Comparison of ENCODE assay signal across 8 mouse cellular contexts in the genomic region with DNA sequence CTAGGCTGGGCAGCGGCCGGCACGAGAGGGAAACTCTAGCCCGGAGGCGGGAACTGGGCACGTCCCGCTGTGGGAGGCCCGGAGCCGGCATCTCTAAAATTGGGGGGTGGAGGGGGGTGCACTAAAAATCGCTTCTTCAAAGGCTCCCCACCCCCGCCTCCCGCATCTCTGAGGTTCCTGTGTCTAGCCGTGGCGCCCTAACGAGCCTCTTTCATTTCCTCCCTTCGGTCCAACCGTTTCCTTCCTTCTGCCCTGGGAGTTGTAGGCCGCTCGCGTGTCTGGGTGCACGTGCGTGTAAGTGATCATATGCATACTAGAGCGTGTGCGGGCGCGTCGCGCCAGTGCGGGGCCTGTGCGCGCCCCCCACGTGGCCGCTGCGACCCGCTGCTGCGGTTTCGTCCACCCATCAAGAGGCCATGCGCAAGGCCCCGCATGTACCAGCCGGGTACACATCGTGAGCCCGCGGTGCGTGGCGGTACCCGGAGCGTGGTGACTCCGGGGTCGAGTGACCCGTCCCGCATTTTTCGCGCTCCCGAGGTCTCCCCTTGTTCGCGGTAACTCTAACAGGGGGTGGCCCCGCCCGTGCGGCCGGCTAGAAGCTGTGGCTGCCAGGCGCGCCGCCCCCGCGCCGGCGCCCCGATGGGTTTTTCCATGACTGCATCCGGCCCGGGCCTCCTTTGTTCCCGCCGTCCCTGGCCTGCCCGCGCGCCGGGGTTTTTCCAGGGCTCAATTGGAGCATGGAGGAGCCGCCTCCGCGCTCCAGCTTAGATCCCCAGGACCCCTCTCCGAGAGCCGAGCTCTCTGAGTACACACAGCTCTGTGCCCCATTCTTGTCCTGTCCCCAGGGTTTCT. TPM values are rescaled to one million over a fixed set of nuclear protein-coding genes. Genes with fewer than 3 reads are reported as not detected.
DNase-seq lines count a peak whose midpoint lies in the region; ATAC-seq and TF ChIP-seq lines count a peak whose summit lies in the region.

No protein-coding gene starts in this region.

- peak overlapping the region; percentile 97 for H3K27ac ChIP-seq in gastrocnemius, adult 2 months
- peak overlapping the region; percentile 99 for H3K27ac ChIP-seq in hindbrain, postnatal 0 days

- DNase-seq in ZHBTc4 (ENCODE audit: low read depth, low spot score): peak; percentile 79
- DNase-seq in gastrocnemius, adult 2 months: peak; percentile 92
- DNase-seq in hindbrain, postnatal 0 days (ENCODE audit: low spot score): peak; percentile 88
- DNase-seq in left cerebral cortex, adult 8-10 months (ENCODE audit: low spot score in 2 of 2): peak; percentile 82 to 90
- DNase-seq in right cerebral cortex, postnatal 10 days (ENCODE audit: low spot score in 2 of 2): peak; percentile 89 to 91
- peak; percentile 83 to 86 for DNase-seq in urinary bladder, postnatal 36 days (ENCODE audit: low spot score in 2 of 2)

- H3K4me2 ChIP-seq in hindbrain, postnatal 0 days (ENCODE audit: low read depth, low read length): peak overlapping the region; percentile 86

- H3K9me3 ChIP-seq in hindbrain, postnatal 0 days (ENCODE audit: low read length): no peaks in the 10 kb centered on the region
- no peaks in the 10 kb centered on the region for H3K9me3 ChIP-seq in megakaryocyte, embryonic 14.5 days

- H3K9ac ChIP-seq in hindbrain, postnatal 0 days (replicated peaks; ENCODE audit: low read length): peak overlapping the region; percentile 86

- H3K4me1 ChIP-seq in hindbrain, postnatal 0 days (ENCODE audit: insufficient read depth, low read length): peaks cover 13% of the 10 kb centered on the region
- peaks cover 66% of the 10 kb centered on the region for H3K4me1 ChIP-seq in megakaryocyte, embryonic 14.5 days

- TF ChIP-seq CTCF in gastrocnemius, adult 2 months (IDR thresholded peaks at IDR 0.05): no peak
- TF ChIP-seq CTCF in hindbrain, postnatal 0 days (IDR thresholded peaks at IDR 0.05; ENCODE audit: low read depth): no peak

- no peaks in the 10 kb centered on the region for H3K36me3 ChIP-seq in hindbrain, postnatal 0 days (ENCODE audit: insufficient read depth, low read length)
- H3K36me3 ChIP-seq in megakaryocyte, embryonic 14.5 days (replicated peaks; ENCODE audit: low read length): no peaks in the 10 kb centered on the region

- intact Hi-C loops in gastrocnemius, adult 2 months (cut with DNase I): loop anchor here (1.0 to 2.0 kb wide), 2 partner anchors 45 to 59 kb away; no protein-coding TSS in a partner anchor

- peak; percentile 29 for ATAC-seq in common myeloid progenitor, adult 5-6 weeks (replicated peaks; ENCODE audit: low read depth, poor library complexity, severe bottlenecking)
- peak; percentile 74 for ATAC-seq in hindbrain, postnatal 0 days

- no peaks in the 10 kb centered on the region for H3K27me3 ChIP-seq in hindbrain, postnatal 0 days (ENCODE audit: insufficient read depth, low read length)
- H3K27me3 ChIP-seq in megakaryocyte, embryonic 14.5 days (replicated peaks): no peaks in the 10 kb centered on the region

- H3K4me3 ChIP-seq in gastrocnemius, adult 2 months: peak overlapping the region; percentile 87
- H3K4me3 ChIP-seq in hindbrain, postnatal 0 days (ENCODE audit: low read length): peak overlapping the region; percentile 49
- H3K4me3 ChIP-seq in megakaryocyte, embryonic 14.5 days (replicated peaks): peak overlapping the region; percentile 95

- WGBS in hindbrain, postnatal 0 days: under 1% methylated on average over 80 of the region's 81 CpGs

RNA-seq across cellular contexts. Expression of a gene that starts 16.1 kb away (rescaled TPM):
- total RNA-seq in common myeloid progenitor, adult 5-6 weeks (2017): not detected in 2 replicates
- not detected for total RNA-seq in gastrocnemius, adult 2 months (2021)
- total RNA-seq in hindbrain, postnatal 0 days (2014; rRNA removed): not detected in 2 replicates
- not detected in 2 replicates for polyA plus RNA-seq in hindbrain, postnatal 0 days (2015; fragmentation: Nextera tagmentation; extraction: Ambion mirVana)
- total RNA-seq in left cerebral cortex, adult 8-10 months (2022): not detected
- not detected in 2 replicates for polyA plus RNA-seq in megakaryocyte, embryonic 14.5 days (2012; ENCODE audit: insufficient read depth, low replicate concordance)

RNA-seq across cellular contexts. Expression of a gene that starts 16.2 kb away (rescaled TPM):
- total RNA-seq in common myeloid progenitor, adult 5-6 weeks (2017): not detected in 2 replicates
- not detected for total RNA-seq in gastrocnemius, adult 2 months (2021)
- total RNA-seq in hindbrain, postnatal 0 days (2014; rRNA removed): 0.16 TPM in 1 of 2 replicates, not detected in the other
- 0.16 and 0.24 TPM in 2 replicates for polyA plus RNA-seq in hindbrain, postnatal 0 days (2015; fragmentation: Nextera tagmentation; extraction: Ambion mirVana)
- total RNA-seq in left cerebral cortex, adult 8-10 months (2022): under 1 TPM in 2 of 4 experiments, not detected in 2; 0.37 to 0.59 TPM
- polyA plus RNA-seq in megakaryocyte, embryonic 14.5 days (2012; ENCODE audit: insufficient read depth, low replicate concordance): 2.4 TPM in 1 of 2 replicates, not detected in the other

Comparison
In these comparisons a context has a peak if more than half of its experiments do, and no peak if none do; other contexts are left out.
1. Peak in every context shown above with its lines: DNase-seq, ATAC-seq, H3K4me3 ChIP-seq and H3K27ac ChIP-seq.